Mouse (Mus musculus): Measurements from ENCODE around the gene Npas3. TPM values are rescaled to one million over a fixed set of nuclear protein-coding genes. Genes with fewer than 3 reads are reported as not detected.
"Not testable (repeated sequence)": the region's sequence is repeated elsewhere in the genome, so short reads cannot be mapped to it uniquely, and the experiment has no call there.

Npas3 gene
- polyA plus RNA-seq, 1 experiment from 2014 or later, result 32.7 TPM

DNA sequence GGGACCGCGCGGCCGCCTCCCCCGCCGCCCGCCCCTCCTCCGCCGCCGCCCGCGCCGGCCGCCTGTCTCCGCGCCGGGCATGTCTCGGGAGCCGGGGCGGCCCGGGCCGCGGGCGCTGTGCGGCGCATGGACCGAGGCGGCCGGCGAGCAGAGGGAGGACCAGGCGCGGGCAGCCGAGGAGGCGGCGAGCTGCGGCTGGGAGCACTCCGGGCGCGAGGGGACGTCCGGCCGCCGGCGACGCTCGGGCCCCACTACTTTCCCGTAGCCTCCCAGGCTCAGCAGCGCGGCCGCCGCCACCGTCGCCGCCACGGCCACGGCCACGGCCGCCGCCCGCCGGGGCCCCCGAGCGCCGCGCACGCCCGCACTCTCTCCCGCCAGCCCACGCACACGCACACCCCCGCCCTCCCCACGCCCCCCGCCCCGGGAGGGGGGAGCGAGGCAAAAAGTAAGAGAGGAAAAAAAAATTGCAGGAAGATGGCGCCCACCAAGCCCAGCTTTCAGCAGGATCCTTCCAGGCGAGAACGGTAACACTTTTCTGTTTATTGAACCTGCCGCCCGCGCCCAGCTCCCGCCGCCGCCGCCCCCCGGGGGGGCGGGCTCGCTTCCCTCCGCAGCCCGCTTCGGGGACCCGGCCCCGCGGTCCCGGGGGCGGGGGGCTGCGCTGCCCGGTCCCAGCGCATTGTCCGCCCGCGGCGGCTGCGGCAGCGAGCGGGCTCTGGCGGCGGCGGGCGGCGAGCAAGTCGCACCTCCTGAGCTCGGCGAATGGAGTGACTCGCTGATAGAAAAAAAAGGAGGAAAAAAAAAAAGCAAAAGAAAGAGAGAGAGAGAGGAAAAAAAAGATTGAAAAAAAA lies 4.3 kb downstream of the Npas3 start:
- H3K4me1 ChIP-seq (replicated peaks), result peaks cover 56% of the 10 kb centered on the region
- H3K9ac ChIP-seq (replicated peaks), result peak overlapping the region; percentile 99
- H3K27ac ChIP-seq, result peak overlapping the region; percentile 100
- H3K27me3 ChIP-seq, result no peaks in the 10 kb centered on the region
- peak; percentile 43 for ATAC-seq
- WGBS, result under 1% methylated on average over 70 of the region's 115 CpGs
- no peaks in the 10 kb centered on the region for H3K9me3 ChIP-seq
- H3K4me2 ChIP-seq (replicated peaks), result peak overlapping the region; percentile 66
- no peaks in the 10 kb centered on the region for H3K36me3 ChIP-seq
- peak overlapping the region; percentile 85 for H3K4me3 ChIP-seq (replicated peaks)

DNA sequence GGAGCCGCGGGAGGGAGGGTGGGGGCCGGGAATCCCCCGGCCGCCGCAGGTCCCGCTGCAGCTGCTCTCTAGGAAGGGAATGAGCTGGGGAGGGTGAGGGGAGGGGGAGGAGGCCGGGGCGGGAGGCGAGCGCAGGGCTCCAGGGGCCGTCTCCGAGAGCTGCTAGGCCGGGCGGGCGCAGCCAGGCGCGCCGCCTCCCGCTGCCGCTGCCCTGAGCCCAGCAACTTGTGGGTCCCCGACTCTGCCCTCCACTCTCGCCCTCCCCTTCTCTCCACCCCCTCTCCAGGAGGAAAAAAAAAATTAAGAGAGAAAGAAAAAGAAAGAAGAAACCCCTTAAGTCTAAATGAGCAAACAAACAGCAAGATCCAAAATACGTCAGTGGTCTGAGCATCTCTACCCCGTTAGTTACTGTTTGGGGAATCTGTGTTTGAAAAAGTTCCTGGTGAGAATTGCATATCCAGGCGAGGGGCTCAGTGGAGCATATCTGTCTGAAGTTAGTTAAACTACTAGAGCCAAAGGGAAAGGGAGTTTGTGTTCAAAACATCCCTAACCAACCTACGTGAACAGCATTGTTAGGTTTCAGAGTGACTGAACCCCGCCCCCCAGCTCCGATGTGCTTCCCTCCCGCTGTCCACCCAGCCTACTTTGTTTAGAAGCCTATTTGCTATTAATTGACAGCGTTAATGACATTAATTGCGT lies 5.1 kb downstream of the Npas3 start:
- H3K9ac ChIP-seq (replicated peaks), result peak overlapping the region; percentile 99
- H3K36me3 ChIP-seq, result no peaks in the 10 kb centered on the region
- H3K4me2 ChIP-seq (replicated peaks), result peak overlapping the region; percentile 66
- WGBS, result 0% methylated on average over 26 of the region's 32 CpGs
- H3K27me3 ChIP-seq, result no peaks in the 10 kb centered on the region
- peaks cover 56% of the 10 kb centered on the region for H3K4me1 ChIP-seq (replicated peaks)
- peak overlapping the region; percentile 85 for H3K4me3 ChIP-seq (replicated peaks)
- no peaks in the 10 kb centered on the region for H3K9me3 ChIP-seq
- H3K27ac ChIP-seq, result peak overlapping the region; percentile 100
- peak; percentile 73 for ATAC-seq

DNA sequence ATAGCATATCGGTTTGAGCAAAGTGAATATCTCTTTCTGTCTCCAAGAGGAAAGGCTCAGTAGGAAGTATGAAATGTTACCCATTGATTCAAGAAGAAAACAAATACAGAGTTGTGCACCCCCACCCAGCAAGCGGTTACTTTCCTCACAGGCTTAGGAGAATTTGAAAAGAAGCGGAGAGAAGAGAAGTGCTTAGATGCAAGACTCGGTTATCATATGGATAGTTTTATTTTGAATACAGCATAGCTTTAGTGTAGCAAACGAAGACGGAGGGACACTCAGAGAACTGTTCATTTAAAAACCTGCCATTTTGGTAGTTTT lies 5.6 kb downstream of the Npas3 start:
- Histone ChIP-seq H3K27me3 (no peaks in the 10 kb centered on the region), H3K27ac (peak overlapping the region; percentile 100), H3K4me1 (replicated peaks) (peaks cover 53% of the 10 kb centered on the region), H3K4me2 (replicated peaks) (peak overlapping the region; percentile 66), H3K9me3 (no peaks in the 10 kb centered on the region), H3K36me3 (no peaks in the 10 kb centered on the region), H3K9ac (replicated peaks) (peak overlapping the region; percentile 99), H3K4me3 (replicated peaks) (peak overlapping the region; percentile 85)
- WGBS, result 2% methylated on average over 6 of the region's 6 CpGs
- ATAC-seq, result no peak

GRCm38 (mm10) chr12:53274502-53274901 lies 26.0 kb downstream of the Npas3 start:
- not testable (repeated sequence) for ATAC-seq

DNA sequence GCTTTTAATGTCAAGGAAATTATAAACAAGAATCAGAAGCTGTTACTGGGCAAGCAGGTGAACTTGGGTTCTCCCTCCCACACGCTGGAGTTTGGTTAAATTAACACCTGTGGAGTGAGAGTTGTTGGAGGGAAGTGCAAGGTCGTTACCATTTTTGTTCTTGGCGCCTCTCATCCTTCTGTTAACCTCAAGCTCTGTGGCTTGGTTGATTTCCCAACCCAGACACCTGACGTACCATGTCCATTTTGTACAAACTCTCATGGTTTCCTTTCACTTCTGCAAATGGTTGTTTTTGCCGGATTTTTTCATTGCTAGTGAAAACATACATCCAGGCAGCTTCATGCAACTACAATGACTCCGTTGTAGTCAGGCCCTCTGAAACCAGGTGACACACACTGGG lies 28.9 kb downstream of the Npas3 start:
- H3K27me3 ChIP-seq, result no peaks in the 10 kb centered on the region
- ATAC-seq, result no peak
- no peak overlapping the region for H3K4me3 ChIP-seq (replicated peaks)
- H3K4me2 ChIP-seq (replicated peaks), result no peak overlapping the region
- 0 out of 2 replicates have a peak, but pooled peaks cover 3% of the 10 kb centered on the region for H3K4me1 ChIP-seq (replicated peaks)
- no peaks in the 10 kb centered on the region for H3K36me3 ChIP-seq
- WGBS, result 88% methylated on average over 6 of the region's 6 CpGs
- H3K9me3 ChIP-seq, result no peaks in the 10 kb centered on the region
- no peak overlapping the region for H3K9ac ChIP-seq (replicated peaks)
- no peak overlapping the region for H3K27ac ChIP-seq

More at GRCm38 (mm10) chr12:53274502-53274901, 26.0 kb downstream of the Npas3 start:
- H3K4me1 ChIP-seq (replicated peaks), result peaks cover 10% of the 10 kb centered on the region; the same call in 1 of the 2 replicates
- not testable (repeated sequence) for H3K9me3 ChIP-seq; H3K36me3 ChIP-seq; H3K27me3 ChIP-seq; H3K4me2 ChIP-seq (replicated peaks); H3K4me3 ChIP-seq (replicated peaks); H3K9ac ChIP-seq (replicated peaks); H3K27ac ChIP-seq

GRCm38 (mm10) chr12:53290341-53290740 lies 41.9 kb downstream of the Npas3 start:
- Histone ChIP-seq H3K27me3 (no peaks in the 10 kb centered on the region), H3K9me3 (no peaks in the 10 kb centered on the region), H3K4me3 (replicated peaks) (no peak overlapping the region), H3K36me3 (peaks cover 4% of the 10 kb centered on the region; the same call in 1 of the 2 replicates), H3K4me2 (replicated peaks) (no peak overlapping the region), H3K4me1 (replicated peaks) (peaks cover 30% of the 10 kb centered on the region), H3K27ac (no peak overlapping the region), H3K9ac (replicated peaks) (no peak overlapping the region)
- WGBS, result 54% methylated on average over 4 of the region's 4 CpGs
- no peak for ATAC-seq

DNA sequence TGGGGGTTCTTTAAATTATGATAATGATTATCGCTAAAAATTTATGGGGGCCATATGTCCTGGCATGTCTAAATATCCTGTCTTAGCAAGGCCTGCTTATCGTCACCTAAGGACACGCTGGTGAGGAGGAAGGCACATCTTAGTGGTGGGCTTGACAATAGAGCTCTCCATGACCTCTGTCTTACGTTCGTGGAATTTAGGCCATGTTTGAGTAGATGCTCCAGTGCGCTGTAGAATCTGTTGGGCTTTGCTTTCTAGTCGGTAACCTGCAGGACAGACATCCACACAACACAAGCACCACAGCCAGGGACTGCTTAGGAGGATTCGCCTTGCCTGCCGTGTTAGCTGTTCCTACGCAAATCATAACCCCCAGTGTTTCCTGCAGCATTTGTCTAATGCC lies 42.4 kb downstream of the Npas3 start:
- WGBS, result 88% methylated on average over 10 of the region's 10 CpGs
- Histone ChIP-seq H3K9me3 (no peaks in the 10 kb centered on the region), H3K4me2 (replicated peaks) (no peak overlapping the region), H3K36me3 (peaks cover 4% of the 10 kb centered on the region; the same call in 1 of the 2 replicates), H3K27me3 (no peaks in the 10 kb centered on the region), H3K27ac (no peak overlapping the region), H3K9ac (replicated peaks) (no peak overlapping the region), H3K4me1 (replicated peaks) (peaks cover 35% of the 10 kb centered on the region), H3K4me3 (replicated peaks) (no peak overlapping the region)
- no peak for ATAC-seq

DNA sequence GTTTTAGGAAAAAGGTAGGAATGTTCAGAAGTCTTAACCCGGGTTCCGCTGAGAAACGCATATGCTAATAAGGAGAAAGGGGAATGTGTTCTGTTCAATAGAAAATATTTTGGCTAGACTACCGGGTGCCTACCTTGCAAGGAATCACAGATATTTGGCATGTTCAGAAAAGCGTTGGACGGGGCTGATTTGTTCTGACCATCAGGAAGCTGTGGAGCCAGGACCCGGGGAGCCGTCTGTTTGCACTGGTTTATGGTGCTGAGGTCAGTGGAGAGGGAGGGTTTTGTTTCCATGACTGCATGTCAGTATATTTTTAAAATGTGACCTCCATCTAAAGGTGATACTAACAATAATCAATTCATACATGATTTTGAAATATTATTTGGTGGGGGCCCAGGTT lies 43.5 kb downstream of the Npas3 start:
- peak; percentile 35; the same call in 1 of the 2 replicates for ATAC-seq
- Histone ChIP-seq H3K36me3 (peaks cover 4% of the 10 kb centered on the region; the same call in 1 of the 2 replicates), H3K4me1 (replicated peaks) (peaks cover 44% of the 10 kb centered on the region), H3K4me2 (replicated peaks) (peak overlapping the region; percentile 26), H3K27me3 (no peaks in the 10 kb centered on the region), H3K9ac (replicated peaks) (0 out of 2 replicates have a peak overlapping the region, but pooled peaks have one; percentile 2), H3K27ac (peak overlapping the region; percentile 80), H3K4me3 (replicated peaks) (no peak overlapping the region), H3K9me3 (no peaks in the 10 kb centered on the region)
- 47% methylated on average over 8 of the region's 8 CpGs for WGBS

DNA sequence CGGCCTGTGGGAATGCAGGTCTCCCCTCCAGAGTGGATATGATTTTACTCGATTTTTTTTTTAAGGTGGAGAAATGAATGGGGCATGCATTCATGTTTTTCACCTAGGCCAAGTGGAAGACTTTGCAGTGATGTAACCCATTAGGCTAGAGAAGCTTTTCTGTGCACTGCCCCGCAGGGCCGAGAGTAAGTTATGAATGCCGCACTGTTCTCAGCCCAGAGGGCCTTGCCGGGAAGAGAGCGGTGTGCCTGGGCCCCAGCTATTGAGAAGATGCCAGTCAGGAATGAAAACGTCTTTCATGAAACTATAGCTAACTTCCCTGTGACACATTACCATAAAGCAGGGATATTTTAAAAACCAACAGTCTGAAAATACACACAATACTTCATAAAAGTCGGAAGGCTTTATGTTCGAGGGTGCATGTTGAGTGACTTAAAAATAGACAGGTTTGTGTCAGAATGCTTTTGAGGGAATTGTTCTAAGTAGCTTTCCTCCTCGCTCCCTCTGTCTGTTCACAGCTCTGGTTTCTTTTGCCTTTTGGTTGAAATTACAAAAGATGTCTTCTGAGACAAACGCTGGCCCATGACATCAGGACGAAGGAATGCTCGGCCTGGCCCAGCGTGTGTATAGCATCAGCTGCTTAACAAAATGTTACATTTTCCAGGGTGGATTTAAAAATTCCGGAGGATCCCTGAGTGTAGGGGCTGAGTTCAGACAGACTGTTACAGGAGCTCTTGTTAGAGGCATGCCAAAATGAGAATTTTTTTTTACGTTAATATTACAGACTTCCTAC lies 44.2 kb downstream of the Npas3 start:
- Histone ChIP-seq H3K27ac (peak overlapping the region; percentile 80), H3K4me2 (replicated peaks) (peak overlapping the region; percentile 26), H3K27me3 (no peaks in the 10 kb centered on the region), H3K36me3 (peaks cover 1% of the 10 kb centered on the region; the same call in 1 of the 2 replicates), H3K9me3 (no peaks in the 10 kb centered on the region), H3K4me1 (replicated peaks) (peaks cover 48% of the 10 kb centered on the region), H3K4me3 (replicated peaks) (no peak overlapping the region), H3K9ac (replicated peaks) (no peak overlapping the region; the same call in 1 of the 2 replicates)
- peak; percentile 95 for ATAC-seq
- 15% methylated on average over 17 of the region's 17 CpGs for WGBS

GRCm38 (mm10) chr12:53294011-53294410 lies 45.5 kb downstream of the Npas3 start:
- ATAC-seq, result no peak
- no peak overlapping the region for H3K9ac ChIP-seq (replicated peaks)
- H3K27me3 ChIP-seq, result no peaks in the 10 kb centered on the region
- no peaks in the 10 kb centered on the region for H3K36me3 ChIP-seq
- no peak overlapping the region for H3K4me2 ChIP-seq (replicated peaks)
- 93% methylated on average over 7 of the region's 7 CpGs for WGBS
- peaks cover 61% of the 10 kb centered on the region for H3K4me1 ChIP-seq (replicated peaks)
- no peak overlapping the region for H3K27ac ChIP-seq
- no peak overlapping the region for H3K4me3 ChIP-seq (replicated peaks)
- H3K9me3 ChIP-seq, result no peaks in the 10 kb centered on the region

- Histone ChIP-seq H3K27me3 (no peaks in the 10 kb centered on the region), H3K4me2 (replicated peaks) (no peak overlapping the region), H3K9ac (replicated peaks) (no peak overlapping the region), H3K4me3 (replicated peaks) (no peak overlapping the region), H3K27ac (no peak overlapping the region), H3K4me1 (replicated peaks) (peaks cover 63% of the 10 kb centered on the region), H3K9me3 (no peaks in the 10 kb centered on the region), H3K36me3 (no peaks in the 10 kb centered on the region)
- 74% methylated on average over 7 of the region's 7 CpGs for WGBS
- ATAC-seq, result no peak
Observed at GRCm38 (mm10) chr12:53295747-53296146, 47.3 kb downstream of the Npas3 start.

Data from midbrain, embryonic 13.5 days (tissue).